Mouse (Mus musculus) gastrocnemius, adult 18-20 months (tissue): ENCODE results near the gene Commd3. TPM values are rescaled to one million over a fixed set of nuclear protein-coding genes. Genes with fewer than 3 reads are reported as not detected.

Experiments
- DNase-seq: peaks from one replicate; pipeline ENCODE4 v3.0.0; 2021; ENCODE audit warnings: low spot score
- long read RNA-seq, 2 experiments: library from polyadenylated mRNA; stranded (forward); transcript quantifications; one replicate each; pipeline ENCODE4 v2.0.0; 2021
- total RNA-seq, 2 experiments: library from RNA; stranded (reverse); gene quantifications; 2 replicates each; pipeline ENCODE4 v1.2.3; 2021

Gene Commd3
- total RNA-seq: 10 to 100 TPM; 89.8 to 95.3 TPM
- long read RNA-seq, experiment 1, transcript Commd3-201 (8 exons, 935 nt): major isoform, 76 of 79 reads
- long read RNA-seq, experiment 1, partial matches to known transcripts: 1 of 79 reads
- long read RNA-seq, experiment 1, other reads (novel, unspliced or antisense): 1 of 79 reads
- long read RNA-seq, experiment 2, transcript Commd3-201 (8 exons, 935 nt): major isoform, 62 of 65 reads
- long read RNA-seq, experiment 2, partial matches to known transcripts: 2 of 65 reads
- long read RNA-seq, experiment 2, other reads (novel, unspliced or antisense): 1 of 65 reads

DNA sequence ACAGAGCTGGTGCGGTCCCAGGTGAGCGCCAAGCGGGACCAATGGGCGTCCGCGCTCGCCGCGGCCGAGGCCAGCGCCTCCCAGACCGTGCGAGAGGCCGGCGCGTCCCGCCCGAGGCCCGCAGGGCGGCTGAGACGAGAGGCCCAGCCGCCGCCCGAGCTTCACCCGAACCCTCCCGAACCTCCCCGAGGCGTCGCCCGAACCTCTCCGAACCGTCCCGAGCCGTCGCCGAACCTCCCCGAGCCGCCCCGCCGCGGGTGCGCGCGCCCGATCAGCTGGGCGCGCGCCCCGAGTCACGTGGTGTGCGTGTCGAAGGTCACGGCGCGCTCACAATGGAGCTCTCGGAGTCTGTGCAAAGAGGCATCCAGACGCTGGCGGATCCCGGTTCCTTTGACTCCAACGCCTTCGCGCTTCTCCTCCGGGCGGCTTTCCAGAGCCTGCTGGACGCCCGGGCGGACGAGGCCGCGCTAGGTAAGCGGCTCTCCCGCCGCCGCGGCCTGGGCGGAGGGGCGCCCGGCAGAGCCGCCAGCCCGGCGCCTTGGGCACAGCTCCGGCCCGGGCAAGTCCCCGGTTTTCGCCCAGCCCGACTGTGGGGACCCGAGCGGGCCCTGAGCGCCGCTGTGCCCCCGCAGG, at the start of gene Commd3:
Gene Commd3 (plus strand): TSS at position 252 of the 633 bp plus-strand sequence.
- peak; percentile 96 for DNase-seq

DNA sequence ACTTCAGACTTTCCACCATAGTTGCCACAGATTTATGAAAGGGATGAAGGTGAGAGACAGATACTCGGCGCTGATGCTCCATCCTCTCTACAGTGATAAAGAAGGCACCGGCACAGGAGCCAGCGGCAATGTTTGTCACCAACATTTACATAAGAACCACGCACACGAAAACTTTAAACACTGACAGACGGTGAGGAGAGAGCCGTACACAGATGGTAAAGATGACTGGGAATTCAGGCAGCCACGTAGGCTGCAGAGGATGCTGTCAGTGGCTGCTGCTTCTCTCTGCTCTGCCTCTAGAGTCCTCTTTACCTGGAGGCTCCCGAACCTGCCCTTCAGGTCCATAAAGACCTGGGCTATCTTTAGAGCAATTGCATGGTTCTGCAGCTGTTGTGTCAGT, 49.0 kb upstream of the Commd3 start:
- no peak for DNase-seq

DNA sequence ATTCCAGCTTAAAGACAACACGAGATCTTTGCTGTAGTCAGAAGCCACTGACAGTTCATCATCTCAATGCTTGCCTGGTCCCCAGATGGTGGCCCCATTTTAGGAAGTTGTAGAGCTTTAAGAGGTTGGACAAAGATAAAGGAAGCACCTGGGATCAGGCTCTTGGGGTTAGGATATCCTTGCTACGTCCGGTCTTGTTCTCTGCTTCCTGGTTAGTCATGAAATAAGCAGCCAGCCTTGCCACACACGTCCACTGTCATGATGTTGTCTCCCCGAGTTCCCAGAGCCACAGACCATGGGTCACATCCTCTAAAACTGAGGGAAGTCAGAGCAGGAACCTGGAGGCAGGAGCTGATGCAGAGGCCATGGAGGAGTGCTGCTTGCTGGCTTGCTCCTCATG, 41.6 kb upstream of the Commd3 start:
- no peak for DNase-seq

DNA sequence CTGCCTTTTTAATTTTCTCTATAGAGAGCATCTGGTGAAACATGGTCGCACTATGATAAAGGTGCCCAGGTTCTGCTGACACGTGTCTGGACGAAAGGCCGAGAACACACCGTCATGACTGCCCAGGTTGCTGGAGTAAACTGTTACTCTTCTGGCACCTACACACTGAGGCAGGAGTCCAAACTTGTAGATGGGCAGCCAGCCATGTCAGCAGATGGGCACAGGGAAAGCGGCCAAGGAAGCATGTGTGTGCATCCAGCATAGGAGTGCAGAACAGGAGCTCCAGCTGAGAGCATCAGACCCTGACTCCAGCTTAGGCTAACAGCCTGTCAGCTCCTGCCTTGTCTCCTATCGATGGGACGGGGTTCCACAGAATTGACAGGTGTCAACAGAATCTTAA, 37.1 kb upstream of the Commd3 start:
- peak; percentile 78 for DNase-seq

DNA sequence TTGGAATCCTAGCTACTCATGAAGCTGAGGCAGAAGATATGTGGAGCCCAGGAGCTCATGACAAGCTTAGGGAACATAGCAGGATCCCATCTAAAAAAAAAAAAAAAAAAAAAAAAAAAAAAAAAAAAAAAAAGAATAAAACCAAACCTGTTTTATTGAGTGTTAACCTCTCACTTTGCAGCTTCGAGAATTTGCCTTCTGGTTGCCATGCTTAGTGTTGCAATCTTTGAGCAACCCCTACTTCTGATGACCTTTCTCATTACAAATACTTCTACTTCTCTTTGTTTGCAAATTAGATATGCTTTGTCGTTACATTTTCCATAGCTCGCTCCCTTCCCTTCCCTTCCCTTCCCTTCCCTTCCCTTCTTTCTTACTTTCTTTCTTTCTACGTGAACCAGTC, 23.6 kb upstream of the Commd3 start:
- no peak for DNase-seq

DNA sequence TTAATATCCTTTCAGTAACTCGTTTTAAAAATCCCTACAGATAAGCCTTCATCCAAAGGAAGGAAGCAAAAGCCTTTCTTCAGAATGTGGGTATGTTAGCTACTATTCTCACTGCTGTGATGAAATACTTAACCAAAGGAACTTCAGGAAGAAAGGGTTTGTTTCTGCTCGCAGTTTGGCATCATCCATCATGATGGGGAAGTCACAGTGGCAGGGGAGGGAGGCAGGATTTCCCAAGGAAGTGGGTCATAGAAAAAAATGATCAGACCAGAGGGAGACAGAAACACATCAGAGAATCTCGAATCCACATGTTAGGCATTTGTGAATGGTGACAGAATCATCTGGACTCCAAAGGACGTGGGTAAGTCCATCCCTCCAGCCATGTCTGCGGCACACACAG, 17.4 kb upstream of the Commd3 start:
- no peak for DNase-seq

DNA sequence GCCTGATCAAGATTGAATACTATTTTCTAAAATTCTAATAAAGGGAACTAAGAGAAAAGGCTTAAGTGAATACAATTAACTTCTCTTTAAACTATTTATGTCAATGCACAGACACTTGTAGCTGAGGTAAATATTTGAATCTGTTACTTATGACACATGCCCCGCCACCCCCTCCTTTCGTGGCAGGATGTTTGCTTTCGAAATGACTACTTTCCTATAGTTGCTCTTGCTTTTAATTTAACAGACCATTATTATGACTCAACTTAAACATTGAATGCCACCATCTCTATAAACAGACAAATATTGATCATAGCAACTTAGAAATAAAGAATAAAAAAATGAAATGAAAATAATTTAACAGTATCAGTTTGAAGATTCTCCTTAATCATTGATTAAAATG, 8.2 kb upstream of the Commd3 start:
- no peak for DNase-seq

DNA sequence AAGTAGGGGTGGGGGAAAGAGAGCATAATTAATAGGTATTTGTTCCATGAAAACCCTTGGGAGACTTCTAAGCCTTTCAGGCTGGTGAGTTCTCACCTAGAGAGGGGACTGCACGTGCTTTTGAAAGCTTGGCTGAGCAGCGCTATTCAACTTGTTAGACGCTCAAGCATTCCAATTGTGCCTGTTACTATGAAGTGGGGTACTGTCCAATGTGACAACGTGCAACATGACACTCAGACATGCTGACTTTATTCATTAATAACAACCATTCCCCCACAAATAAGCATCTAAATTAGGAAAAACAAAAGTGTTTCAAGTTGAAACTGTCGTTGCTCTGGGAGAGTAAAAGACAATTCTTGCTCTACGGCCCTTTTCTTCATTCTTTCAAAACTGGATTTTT, 1.1 kb upstream of the Commd3 start:
- DNase-seq: no peak

DNA sequence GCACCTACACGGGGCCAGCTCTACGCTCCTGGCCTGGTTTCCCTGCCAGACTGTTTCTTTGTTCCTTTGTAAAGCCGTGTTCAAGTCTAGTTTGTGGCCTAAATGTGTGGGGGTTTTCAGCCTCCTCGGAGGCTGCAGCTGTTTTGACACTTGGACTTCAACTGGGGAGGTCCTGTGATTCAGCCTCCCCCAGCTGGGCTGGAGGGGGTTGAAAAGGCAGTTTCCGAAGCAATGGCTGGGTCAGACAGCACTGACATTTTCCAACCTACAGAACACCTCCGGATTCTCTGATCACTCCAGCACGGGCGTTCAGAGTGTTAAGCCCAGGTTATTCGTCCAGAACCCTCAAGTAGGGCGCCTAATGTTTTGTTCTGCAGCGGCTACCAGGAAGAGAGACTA, 581 bp downstream of the Commd3 start:
- DNase-seq: no peak

DNA sequence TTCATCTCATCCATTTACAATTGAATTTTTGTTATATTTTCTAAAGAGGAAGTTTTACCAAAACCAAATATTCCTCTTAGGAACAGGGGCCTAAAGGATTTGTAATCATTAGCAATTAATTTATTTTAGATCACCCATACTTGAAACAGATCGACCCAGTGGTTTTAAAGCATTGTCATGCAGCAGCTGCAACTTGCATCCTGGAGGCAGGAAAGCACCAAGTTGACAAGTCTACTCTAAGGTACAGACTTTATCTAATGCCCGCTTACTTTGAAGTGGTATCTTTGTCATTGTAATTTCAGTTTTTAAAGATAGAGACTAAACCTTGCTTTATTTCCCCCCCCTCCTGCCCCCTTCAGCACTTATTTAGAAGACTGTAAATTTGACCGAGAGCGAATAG, 1.6 kb downstream of the Commd3 start:
- no peak for DNase-seq

DNA sequence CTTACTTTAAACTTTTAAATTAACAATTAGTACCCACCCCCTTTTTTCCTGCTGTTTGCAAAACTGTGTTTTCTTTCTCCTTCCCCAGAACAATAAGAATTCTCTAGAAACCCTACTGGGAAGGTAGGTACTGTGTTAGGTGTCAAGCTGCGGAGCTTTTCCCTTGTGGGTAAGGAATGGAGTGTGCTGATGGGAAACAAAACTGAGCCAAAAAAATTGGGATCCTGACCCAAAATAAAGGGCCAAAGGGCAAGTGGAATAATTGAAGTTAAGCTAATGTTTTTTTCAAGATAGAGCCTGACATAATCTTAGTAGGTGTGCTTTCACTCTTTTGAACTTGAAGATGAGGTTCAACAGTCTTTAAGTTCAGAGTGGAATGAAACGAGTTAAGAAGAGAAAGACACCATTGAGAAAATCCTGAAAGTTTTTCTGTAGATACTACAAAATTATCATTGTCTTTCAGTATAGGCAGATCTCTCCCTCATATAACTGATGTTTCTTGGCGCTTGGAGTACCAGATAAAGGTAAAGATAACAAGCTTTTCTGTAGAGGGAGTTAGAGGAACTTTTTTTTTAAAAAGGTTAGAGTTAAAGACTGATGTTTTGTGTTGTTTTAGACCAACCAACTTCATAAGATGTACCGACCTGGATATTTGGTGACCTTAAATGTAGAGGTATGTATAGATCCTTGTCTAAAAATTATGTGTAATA, 2.2 kb downstream of the Commd3 start:
- DNase-seq: no peak

DNA sequence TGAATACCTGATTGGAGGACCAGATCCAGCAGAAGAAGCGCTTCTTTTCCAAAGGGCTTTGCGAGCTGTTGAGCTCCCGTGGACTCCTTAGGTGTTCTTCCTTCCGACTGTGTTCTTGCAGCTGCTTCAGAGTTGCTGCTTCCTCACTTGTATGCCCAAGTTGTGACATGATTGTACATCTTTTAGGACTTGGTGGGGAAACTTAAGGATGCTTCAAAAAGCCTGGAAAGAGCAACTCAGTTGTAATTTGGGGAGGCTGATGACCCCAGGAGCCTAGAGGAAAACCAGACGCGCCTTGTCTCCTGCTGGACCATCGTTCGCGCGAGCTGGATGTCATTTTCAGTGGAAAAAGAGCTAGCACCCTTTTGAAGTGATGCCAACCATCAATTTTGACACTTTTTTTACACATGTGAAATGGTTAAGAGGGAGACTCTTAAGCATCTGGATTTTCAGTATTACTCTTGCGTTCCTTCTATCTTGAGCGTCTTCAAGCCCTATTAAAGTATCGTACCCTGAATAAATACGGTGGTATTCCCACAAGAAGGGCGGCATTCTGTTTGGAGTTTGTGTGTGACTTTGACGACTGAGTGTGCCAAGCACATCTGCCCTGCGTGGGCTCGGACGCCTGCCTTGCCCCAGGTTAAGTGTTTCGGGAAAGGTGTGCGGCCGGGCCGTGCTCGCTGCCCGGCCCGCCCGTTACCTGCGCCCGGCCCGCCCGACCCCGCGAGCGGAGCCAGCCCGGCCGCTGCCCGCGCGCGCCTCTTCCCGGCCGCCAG, 3.7 kb downstream of the Commd3 start:
- DNase-seq: no peak

DNA sequence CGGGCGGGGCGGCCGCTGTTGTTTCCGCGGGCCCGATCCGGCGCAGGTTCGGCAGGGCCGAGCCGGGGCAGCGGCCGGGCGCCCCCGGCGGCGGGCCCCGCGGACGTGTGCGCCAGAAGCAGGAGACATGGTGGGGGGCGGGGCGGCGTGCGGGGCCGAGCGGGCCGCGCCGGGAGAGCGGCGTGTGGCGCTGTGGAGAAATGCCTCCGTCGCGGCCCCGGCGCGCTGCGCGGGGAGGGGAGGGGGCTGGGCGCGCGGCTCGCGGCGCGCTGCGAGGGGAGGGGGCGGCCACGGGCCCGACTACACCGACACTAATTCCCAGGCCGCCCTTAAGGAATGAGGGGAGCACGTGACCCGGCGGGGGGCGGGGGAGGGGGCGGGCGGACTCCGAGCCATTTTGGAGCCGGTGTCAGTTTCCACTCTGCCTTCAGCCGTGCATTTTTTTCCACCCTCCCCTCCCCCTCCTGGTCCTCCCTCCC, 4.3 kb downstream of the Commd3 start:
- peak; percentile 71 for DNase-seq

DNA sequence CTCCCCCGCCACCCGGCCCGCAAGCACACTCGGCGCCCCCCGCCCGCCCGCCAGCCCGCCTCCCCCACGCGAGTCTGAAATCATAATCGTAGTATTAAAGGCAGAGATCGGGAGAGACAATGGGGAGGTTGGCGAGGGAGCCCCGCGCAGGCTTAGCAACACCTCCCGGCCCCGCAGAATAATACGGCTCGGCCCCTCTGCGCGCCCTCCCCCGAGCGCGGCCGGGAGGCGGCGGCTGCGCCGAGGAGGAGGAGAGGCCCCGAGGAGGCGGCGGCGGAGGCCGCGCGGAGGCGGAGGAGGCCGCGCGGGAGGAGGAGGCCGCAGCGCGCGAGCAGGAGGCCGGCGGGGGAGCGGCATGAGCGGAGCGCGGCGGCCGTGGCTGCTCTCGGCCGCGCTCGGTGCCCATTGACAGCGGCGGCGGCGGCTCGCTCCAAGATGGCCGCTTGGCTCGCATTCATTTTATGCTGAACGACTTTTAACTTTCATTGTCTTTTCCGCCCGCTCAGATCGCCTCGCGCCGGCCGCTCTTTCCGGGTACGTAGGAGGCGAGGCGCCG, 4.8 kb downstream of the Commd3 start, which contains the start of gene Bmi1:
Gene Bmi1 (plus strand): TSS at position 83 of the 556 bp plus-strand sequence.
- peak; percentile 51 for DNase-seq

DNA sequence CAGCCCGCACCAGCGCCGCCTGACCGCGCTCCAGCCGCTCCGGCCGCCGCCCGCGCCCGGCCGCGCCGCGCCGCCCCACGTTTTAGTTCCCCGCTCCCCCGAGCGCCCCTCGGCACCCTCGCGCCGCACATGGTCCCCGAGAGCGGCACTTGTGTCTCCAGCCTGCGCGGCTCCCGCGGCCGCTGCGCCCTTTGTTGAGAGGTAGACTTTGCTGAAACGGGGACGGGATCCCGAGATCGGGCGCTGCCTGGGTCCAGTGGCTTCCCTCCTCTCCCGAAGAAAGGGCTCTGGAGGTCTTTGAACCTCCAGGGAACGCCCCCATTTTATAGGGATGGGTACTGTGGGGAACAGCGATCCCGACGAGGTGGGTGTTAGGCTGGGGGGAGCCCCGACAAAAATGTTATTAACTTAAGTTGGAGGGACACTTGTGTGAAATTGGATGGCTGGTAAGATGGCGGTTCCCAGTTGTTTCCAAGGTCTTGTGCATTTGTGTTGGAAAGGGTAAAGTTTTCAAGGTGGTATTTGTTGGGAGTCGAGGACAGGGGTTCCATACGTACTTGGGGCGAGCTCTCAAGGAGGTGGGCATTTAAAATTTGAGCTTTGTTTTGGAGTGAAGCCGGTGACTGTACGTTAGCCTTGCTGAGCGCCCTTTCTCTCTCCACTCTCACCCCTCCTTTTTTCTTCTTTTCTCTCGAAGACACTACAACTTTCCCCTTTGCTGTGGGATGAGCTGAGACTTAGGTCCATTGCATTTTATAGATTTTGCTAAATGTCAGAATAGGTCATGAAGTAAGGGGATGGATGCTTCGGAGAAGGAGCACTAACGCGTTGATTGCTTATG, 5.7 kb downstream of the Commd3 start:
- DNase-seq: no peak

DNA sequence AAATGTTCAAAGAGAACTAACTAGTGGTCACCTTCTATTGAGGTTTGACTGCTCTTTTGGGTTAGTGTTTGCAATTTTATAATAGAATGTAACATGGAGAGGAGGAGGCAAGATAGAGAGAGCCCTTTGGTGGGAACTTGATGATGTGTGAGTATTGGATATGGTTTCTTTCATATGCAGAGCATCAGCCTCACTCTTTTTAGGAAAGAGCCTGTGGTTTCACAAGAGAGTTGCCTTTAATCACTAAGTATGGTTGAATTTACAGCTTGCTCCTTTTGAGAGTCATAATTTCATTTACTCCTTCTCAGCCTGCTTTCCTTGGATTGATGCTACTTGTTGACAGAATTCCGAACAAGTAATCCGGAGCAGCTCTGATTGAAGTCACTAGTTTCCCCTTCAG, 7.5 kb downstream of the Commd3 start:
- DNase-seq: no peak

DNA sequence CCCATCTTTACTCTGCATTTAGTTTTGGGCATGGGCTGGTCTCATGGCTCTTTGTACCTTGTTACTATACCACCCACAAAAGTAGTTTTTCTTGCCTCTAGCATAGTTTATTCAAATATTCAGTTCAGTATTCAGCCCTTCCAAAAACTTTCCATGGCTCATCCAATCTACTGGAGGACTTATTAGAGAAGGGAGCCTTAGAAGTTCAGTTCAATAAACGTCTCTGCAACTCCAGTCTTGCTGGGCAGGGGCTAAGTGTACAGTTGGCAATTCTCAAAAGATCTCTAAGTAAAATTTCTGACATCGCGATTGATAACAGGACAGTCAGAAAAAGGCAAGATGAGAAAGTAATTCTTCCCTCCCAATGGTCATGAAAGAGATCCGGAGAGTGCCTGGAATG, 8.3 kb downstream of the Commd3 start:
- DNase-seq: no peak

DNA sequence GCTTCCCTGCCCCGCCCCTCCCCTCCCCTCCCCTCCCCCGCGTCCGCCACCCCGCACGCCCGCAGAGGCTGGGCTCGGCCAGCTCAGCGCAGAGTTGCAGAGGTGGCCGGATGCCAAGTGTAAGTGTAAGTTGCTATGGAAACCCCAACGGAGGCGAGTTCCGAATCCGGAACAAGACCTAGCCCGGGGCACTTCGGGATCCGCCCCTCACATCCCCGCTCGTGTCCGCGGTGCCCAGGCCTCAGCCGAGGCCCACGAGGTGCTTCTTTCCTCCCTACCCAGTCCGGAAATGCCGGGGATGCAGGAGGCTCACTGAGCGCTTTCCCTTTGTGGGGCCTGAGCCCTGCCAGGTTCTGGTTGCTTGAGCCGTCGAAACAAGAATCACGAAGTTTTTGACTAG, 8.8 kb downstream of the Commd3 start:
- no peak for DNase-seq

DNA sequence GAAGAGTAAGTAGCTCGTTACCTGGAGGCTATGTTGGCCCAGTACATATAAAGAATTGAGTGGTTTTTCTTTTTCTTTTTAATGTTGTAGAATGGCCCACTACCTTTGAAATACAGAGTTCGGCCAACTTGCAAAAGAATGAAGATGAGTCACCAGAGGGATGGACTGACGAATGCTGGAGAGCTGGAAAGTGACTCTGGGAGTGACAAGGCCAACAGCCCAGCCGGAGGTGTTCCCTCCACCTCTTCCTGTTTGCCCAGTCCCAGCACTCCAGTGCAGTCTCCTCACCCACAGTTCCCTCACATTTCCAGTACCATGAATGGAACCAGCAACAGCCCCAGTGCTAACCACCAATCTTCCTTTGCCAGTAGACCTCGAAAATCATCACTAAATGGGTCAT, 11.9 kb downstream of the Commd3 start:
- no peak for DNase-seq

DNA sequence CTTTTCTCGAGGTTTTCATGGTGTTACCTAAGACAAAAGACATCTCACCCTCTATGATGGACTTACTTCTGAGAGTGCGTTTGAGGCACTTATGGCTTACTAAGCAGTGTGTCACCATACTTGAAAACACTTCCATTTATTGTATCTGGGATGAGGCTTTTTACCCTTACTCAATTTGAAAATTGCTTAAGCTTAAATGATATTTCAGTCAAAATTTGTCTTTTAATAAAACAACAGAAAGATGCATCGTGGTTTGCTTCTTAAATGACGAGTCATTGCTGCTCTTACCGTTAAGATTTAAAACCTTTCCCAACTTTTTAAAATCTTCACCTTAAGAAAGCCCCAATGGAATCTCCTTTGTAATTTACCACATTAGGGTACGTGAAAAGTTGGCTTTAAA, 14.2 kb downstream of the Commd3 start:
- DNase-seq: no peak
